Mouse (Mus musculus) intestine, embryonic 15.5 days (tissue): ENCODE data around the gene Epm2a. TPM values are rescaled to one million over a fixed set of nuclear protein-coding genes. Genes with fewer than 3 reads are reported as not detected.
A peak's percentile ranks its signal among the peaks of the same experiment; 100 is the strongest.

ENCODE experiments used
- ATAC-seq: fragments of 200-750 bp; cut with Nextera tagmentation; 2 replicates; pipeline ENCODE4 v1.8.0; 2017; ENCODE audit warnings: moderate TSS enrichment, moderate library complexity
- H3K27ac ChIP-seq: fragments of 300-500 bp; sonication (generic); 2 replicates; pipeline ENCODE4 v1.5.1; 2015; ENCODE audit warnings: mild to moderate bottlenecking, inconsistent platforms
- H3K27me3 ChIP-seq: fragments of 300-500 bp; sonication (generic); replicated peaks from 2 replicates; pipeline ENCODE4 v1.6.1; 2015; ENCODE audit warnings: inconsistent platforms
- H3K36me3 ChIP-seq: fragments of 300-500 bp; sonication (generic); 2 replicates; pipeline ENCODE4 v1.6.1; 2015; ENCODE audit warnings: inconsistent platforms
- H3K4me1 ChIP-seq: fragments of 300-500 bp; sonication (generic); replicated peaks from 2 replicates; pipeline ENCODE4 v1.6.1; 2015; ENCODE audit warnings: inconsistent platforms
- H3K4me2 ChIP-seq: fragments of 300-500 bp; sonication (generic); replicated peaks from 2 replicates; pipeline ENCODE4 v1.6.1; 2015; ENCODE audit warnings: mild to moderate bottlenecking, inconsistent platforms
- H3K4me3 ChIP-seq: fragments of 300-500 bp; sonication (generic); replicated peaks from 2 replicates; pipeline ENCODE4 v1.5.1; 2015; ENCODE audit warnings: inconsistent platforms
- H3K9ac ChIP-seq: fragments of 300-500 bp; sonication (generic); 2 replicates; pipeline ENCODE4 v1.6.1; 2015; ENCODE audit warnings: inconsistent platforms
- H3K9me3 ChIP-seq: fragments of 300-500 bp; sonication (generic); 2 replicates; pipeline ENCODE4 v1.6.1; 2016; ENCODE audit warnings: inconsistent platforms
- WGBS: fragments of 180-500 bp; shearing (Covaris S2); methylation state at CpG from one replicate; pipeline ENCODE4 v1.1.7; 2015; 5-methylcytosine and 5-hydroxymethylcytosine counted together
- polyA plus RNA-seq: library from polyadenylated mRNA; unstranded; fragments of >200 nt; fragmentation: Nextera tagmentation; extraction: Ambion mirVana; gene quantifications from 2 replicates; pipeline ENCODE4 v1.2.1, GENCODE M21; 2015

Gene Epm2a
- polyA plus RNA-seq, 1 experiment from 2014 or later = 0.24 TPM

DNA sequence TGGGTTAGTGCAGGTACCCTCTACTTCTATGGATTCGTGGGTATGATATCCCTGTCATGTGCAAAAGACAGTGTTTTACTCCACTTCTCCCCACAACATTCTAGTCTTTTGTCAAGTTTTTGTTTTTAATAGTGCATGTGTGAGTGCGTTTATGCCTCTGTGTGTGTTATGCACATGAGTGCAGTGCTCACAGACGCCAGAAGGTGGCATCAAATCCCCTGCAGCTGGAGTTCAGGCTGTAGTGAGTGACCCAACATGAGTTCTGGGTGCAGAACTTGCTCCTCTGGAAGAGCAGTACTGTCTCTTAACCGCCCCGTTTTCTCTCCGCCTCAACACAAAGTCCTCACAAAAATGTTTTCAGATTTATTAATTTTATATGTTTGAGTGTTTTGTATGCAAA lies 96.1 kb downstream of the Epm2a start:
- Histone ChIP-seq H3K27me3 (no peaks in the 10 kb centered on the region), H3K9me3 (no peaks in the 10 kb centered on the region), H3K4me3 (no peak overlapping the region), H3K36me3 (no peaks in the 10 kb centered on the region), H3K4me1 (no peaks in the 10 kb centered on the region), H3K27ac (no peak overlapping the region), H3K9ac (no peak overlapping the region), H3K4me2 (no peak overlapping the region)
- 88% methylated on average over 6 of the region's 6 CpGs for WGBS
- no peak for ATAC-seq

DNA sequence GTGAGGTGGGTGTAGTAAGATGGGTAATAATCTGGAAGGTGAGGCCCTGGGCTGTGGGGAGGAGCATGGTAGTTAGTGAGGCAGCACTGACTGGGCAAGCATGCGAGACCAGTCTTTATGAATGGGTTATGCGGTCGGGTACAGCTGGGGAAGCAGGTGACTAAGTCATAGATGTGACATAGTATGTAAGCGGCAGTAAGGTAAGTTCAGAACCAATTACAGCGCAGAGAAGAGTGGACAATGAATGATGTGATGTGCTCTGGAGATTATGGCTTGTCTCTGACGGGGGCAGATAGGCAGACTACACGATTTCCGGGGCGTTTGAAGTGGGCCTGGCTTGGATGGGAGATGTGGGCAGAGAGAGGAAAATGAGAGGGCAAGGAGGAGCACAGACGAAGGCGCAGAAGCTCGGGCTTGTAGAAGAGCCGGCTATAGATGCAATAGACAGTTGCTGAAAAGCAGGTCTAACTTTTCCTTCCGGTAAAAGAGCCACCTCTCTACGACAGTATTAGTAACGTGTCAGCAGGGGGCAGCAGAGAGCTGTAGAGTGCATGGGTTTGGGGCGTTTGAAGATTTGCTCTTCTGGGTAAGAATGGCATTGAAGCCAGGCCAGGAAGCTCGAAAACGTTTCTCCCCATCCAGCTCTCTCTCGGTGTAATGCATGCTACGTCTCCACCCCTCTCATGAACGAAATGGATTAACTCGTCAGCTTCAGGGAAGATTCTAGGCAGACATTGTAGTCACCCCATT lies 106.5 kb downstream of the Epm2a start:
- Histone ChIP-seq H3K4me2 (peak overlapping the region; percentile 34; the same call in 1 of the 2 replicates), H3K27ac (no peak overlapping the region), H3K36me3 (no peaks in the 10 kb centered on the region), H3K4me3 (no peak overlapping the region), H3K9me3 (no peaks in the 10 kb centered on the region), H3K27me3 (no peaks in the 10 kb centered on the region), H3K9ac (no peak overlapping the region), H3K4me1 (no peaks in the 10 kb centered on the region)
- ATAC-seq = peak; percentile 82
- WGBS = 31% methylated on average over 23 of the region's 23 CpGs

DNA sequence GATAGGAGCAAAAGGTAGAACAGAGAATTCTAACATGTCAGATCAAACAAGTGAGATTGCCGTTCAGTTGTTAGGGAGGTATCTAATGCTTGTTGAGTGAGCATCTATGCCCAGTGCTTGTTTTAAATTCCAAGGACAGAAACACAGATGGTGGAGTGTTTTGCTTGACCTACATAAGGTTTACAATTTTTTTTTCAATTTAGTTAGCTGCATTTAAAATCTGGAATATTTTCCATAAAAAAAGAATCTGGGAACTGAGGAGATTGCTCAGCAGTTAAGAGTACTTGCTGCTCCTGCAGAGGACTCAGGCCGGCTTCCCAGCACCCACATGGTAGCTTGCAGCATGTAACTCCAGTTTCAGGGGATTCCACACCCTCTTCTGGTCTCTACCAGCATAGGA lies 109.3 kb downstream of the Epm2a start:
- WGBS = 81% methylated on average over 2 of the region's 2 CpGs
- no peak for ATAC-seq
- no peak overlapping the region for H3K4me2 ChIP-seq

GRCm38 (mm10) chr10:11457445-11457844 lies 114.2 kb downstream of the Epm2a start:
- no peaks in the 10 kb centered on the region for H3K4me1 ChIP-seq
- H3K4me3 ChIP-seq = no peak overlapping the region
- no peaks in the 10 kb centered on the region for H3K9me3 ChIP-seq
- WGBS = 53% methylated on average over 1 of the region's 1 CpGs
- H3K4me2 ChIP-seq = no peak overlapping the region
- no peak overlapping the region for H3K27ac ChIP-seq
- no peaks in the 10 kb centered on the region for H3K36me3 ChIP-seq
- H3K27me3 ChIP-seq = no peaks in the 10 kb centered on the region
- no peak overlapping the region for H3K9ac ChIP-seq
- no peak for ATAC-seq

More for the DNA sequence above, 109.3 kb downstream of the Epm2a start:
- no peak overlapping the region for H3K9ac ChIP-seq
- no peaks in the 10 kb centered on the region for H3K27me3 ChIP-seq
- no peak overlapping the region for H3K27ac ChIP-seq
- no peaks in the 10 kb centered on the region for H3K9me3 ChIP-seq
- no peaks in the 10 kb centered on the region for H3K4me1 ChIP-seq
- no peak overlapping the region for H3K4me3 ChIP-seq
- no peaks in the 10 kb centered on the region for H3K36me3 ChIP-seq

GRCm38 (mm10) chr10:11491956-11492355 lies 148.8 kb downstream of the Epm2a start:
- peak; percentile 99 for ATAC-seq
- Histone ChIP-seq H3K4me3 (no peak overlapping the region), H3K9me3 (0 out of 2 replicates have a peak, but pooled peaks cover 4% of the 10 kb centered on the region), H3K4me1 (no peaks in the 10 kb centered on the region), H3K27me3 (no peaks in the 10 kb centered on the region), H3K4me2 (no peak overlapping the region), H3K27ac (no peak overlapping the region), H3K9ac (no peak overlapping the region), H3K36me3 (no peaks in the 10 kb centered on the region)
- WGBS = 36% methylated on average over 28 of the region's 28 CpGs

Other genes starting within 250 kb of the Epm2a start
- 12.3 and 12.6 TPM in 2 replicates for gene Shprh, start 194.0 kb upstream of the Epm2a start, polyA plus RNA-seq
- 23.2 and 27.7 TPM in 2 replicates for gene Fbxo30, start 62.1 kb upstream of the Epm2a start, polyA plus RNA-seq